Mouse (Mus musculus) bone marrow macrophage, adult 2 months (primary cell): ENCODE data around the gene Dhx16.

Source experiments
- CTCF ChIP-seq: IDR thresholded peaks from 2 replicates; pipeline ENCODE4 v1.5.1; 2012; ENCODE audit warnings: low read depth, mild to moderate bottlenecking, low read length, moderate library complexity
- POLR2A ChIP-seq: IDR thresholded peaks from 2 replicates; pipeline ENCODE4 v1.6.1; 2012; ENCODE audit warnings: mild to moderate bottlenecking, low read depth, low read length, borderline replicate concordance

- no peak for TF ChIP-seq CTCF
- TF ChIP-seq POLR2A = no peak
These were observed 35.4 kb downstream of the Dhx16 start for GRCm38 (mm10) chr17:35914975-35915374.
